Mouse (Mus musculus): ENCODE data around the gene Stk16. TPM values are rescaled to one million over a fixed set of nuclear protein-coding genes. Genes with fewer than 3 reads are reported as not detected.

Gene Stk16
- total RNA-seq (2021) (10 to 100 TPM; 42.4 to 42.5 TPM), polyA plus RNA-seq (2012; rRNA removed) (68.3 and 82.0 TPM in 2 replicates)
- long read RNA-seq, transcript Stk16-201 (8 exons, 2,876 nt) = major isoform, 17 of 23 reads
- long read RNA-seq, partial matches to known transcripts = 0 of 23 reads
- long read RNA-seq, other reads (novel, unspliced or antisense) = 6 of 23 reads

- H3K27me3 ChIP-seq (ENCODE audit: control insufficient read depth, insufficient read depth, low read length) = no peaks in the 10 kb centered on the region
- TF ChIP-seq POLR2A (IDR thresholded peaks at IDR 0.05; ENCODE audit: insufficient read depth, low read depth, low read length) = peak; percentile 80; the same call in 1 of the 2 replicates
- TF ChIP-seq EP300 (IDR thresholded peaks at IDR 0.05; ENCODE audit: insufficient read depth, low read depth, low read length) = peak; percentile 38; the same call in 1 of the 2 replicates
- no peak for TF ChIP-seq CTCF (IDR thresholded peaks at IDR 0.05)
- DNase-seq = peak; percentile 96 to 97
- H3K79me2 ChIP-seq (replicated peaks; ENCODE audit: control insufficient read depth, insufficient read depth, low read length) = no peaks in the 10 kb centered on the region; the same call in 1 of the 2 replicates
- peak within 1 kb of the TSS; percentile 93 for H3K4me3 ChIP-seq
- peaks cover 14% of the 10 kb centered on the region for H3K36me3 ChIP-seq (ENCODE audit: control insufficient read depth, insufficient read depth, low read length)
- peak within 1 kb of the TSS; percentile 92 for H3K9ac ChIP-seq (ENCODE audit: low read depth, low read length)
- H3K27ac ChIP-seq = peak within 1 kb of the TSS; percentile 88
- intact Hi-C loops (cut with DNase I) = loop anchor here (2.0 kb wide), 3 partner anchors 18 to 42 kb away; partner anchors contain the start of genes Ankzf1, Atg9a and Zfand2b
- WGBS = 5% methylated on average over 42 of the region's 42 CpGs
- H3K4me1 ChIP-seq (ENCODE audit: control insufficient read depth, insufficient read depth, low read length) = peaks cover 8% of the 10 kb centered on the region
These were observed at the start of gene Stk16, which contains the start of gene Glb1l for GRCm38 (mm10) chr1:75210136-75211087. Stk16 (plus strand) TSS chr1:75210838. Glb1l (minus strand) TSS chr1:75210813.

- Histone ChIP-seq H3K27me3 (ENCODE audit: control insufficient read depth, insufficient read depth, low read length) (no peaks in the 10 kb centered on the region), H3K27ac (peak overlapping the region; percentile 99), H3K9ac (ENCODE audit: low read depth, low read length) (peak overlapping the region; percentile 64), H3K4me1 (ENCODE audit: control insufficient read depth, insufficient read depth, low read length) (peaks cover 3% of the 10 kb centered on the region), H3K4me3 (peak overlapping the region; percentile 77), H3K36me3 (ENCODE audit: control insufficient read depth, insufficient read depth, low read length) (no peaks in the 10 kb centered on the region), H3K79me2 (replicated peaks; ENCODE audit: control insufficient read depth, insufficient read depth, low read length) (no peaks in the 10 kb centered on the region)
- intact Hi-C loops (cut with DNase I) = loop anchor here (1.0 to 2.0 kb wide), 2 partner anchors 25 to 43 kb away; partner anchors contain the start of genes Glb1l and Stk16
- WGBS = 10% methylated on average over 7 of the region's 7 CpGs
- TF ChIP-seq EP300 (IDR thresholded peaks at IDR 0.05; ENCODE audit: insufficient read depth, low read depth, low read length) = no peak
- no peak for TF ChIP-seq CTCF (IDR thresholded peaks at IDR 0.05)
- TF ChIP-seq POLR2A (IDR thresholded peaks at IDR 0.05; ENCODE audit: insufficient read depth, low read depth, low read length) = no peak
- no peak for DNase-seq
These were observed 42.6 kb upstream of the Stk16 start for GRCm38 (mm10) chr1:75168093-75168471.

- H3K9ac ChIP-seq (ENCODE audit: low read depth, low read length) = peak within 1 kb of the TSS; percentile 71
- H3K36me3 ChIP-seq (ENCODE audit: control insufficient read depth, insufficient read depth, low read length) = no peaks in the 10 kb centered on the region
- TF ChIP-seq CTCF (IDR thresholded peaks at IDR 0.05) (no peak), POLR2A (IDR thresholded peaks at IDR 0.05; ENCODE audit: insufficient read depth, low read depth, low read length) (peak; percentile 94), EP300 (IDR thresholded peaks at IDR 0.05; ENCODE audit: insufficient read depth, low read depth, low read length) (peak; percentile 72; the same call in 1 of the 2 replicates)
- 3% methylated on average over 59 of the region's 59 CpGs for WGBS
- peak within 1 kb of the TSS; percentile 77 for H3K4me3 ChIP-seq
- intact Hi-C loops (cut with DNase I) = loop anchor here (1.0 to 2.0 kb wide), 4 partner anchors 11 to 42 kb away; partner anchors contain the start of genes Ankzf1, Atg9a, Glb1l and Stk16
- peak within 1 kb of the TSS; percentile 99 for H3K27ac ChIP-seq
- no peaks in the 10 kb centered on the region for H3K27me3 ChIP-seq (ENCODE audit: control insufficient read depth, insufficient read depth, low read length)
- peak; percentile 97 to 98 for DNase-seq
- peaks cover 3% of the 10 kb centered on the region for H3K4me1 ChIP-seq (ENCODE audit: control insufficient read depth, insufficient read depth, low read length)
- H3K79me2 ChIP-seq (replicated peaks; ENCODE audit: control insufficient read depth, insufficient read depth, low read length) = no peaks in the 10 kb centered on the region
These were observed 41.9 kb upstream of the Stk16 start, which contains the start of gene Zfand2b for GRCm38 (mm10) chr1:75168472-75169464. Zfand2b (plus strand) TSS chr1:75168646.

GRCm38 (mm10) chr1:75179334-75180104, 31.1 kb upstream of the Stk16 start:
- Histone ChIP-seq H3K4me1 (ENCODE audit: control insufficient read depth, insufficient read depth, low read length) (no peaks in the 10 kb centered on the region; the same call in 1 of the 2 replicates), H3K27ac (peak overlapping the region; percentile 72), H3K4me3 (peak overlapping the region; percentile 51), H3K27me3 (ENCODE audit: control insufficient read depth, insufficient read depth, low read length) (no peaks in the 10 kb centered on the region), H3K79me2 (replicated peaks; ENCODE audit: control insufficient read depth, insufficient read depth, low read length) (no peaks in the 10 kb centered on the region), H3K9ac (ENCODE audit: low read depth, low read length) (peak overlapping the region; percentile 75), H3K36me3 (ENCODE audit: control insufficient read depth, insufficient read depth, low read length) (no peaks in the 10 kb centered on the region)
- intact Hi-C loops (cut with DNase I) = loop anchor here (1.0 to 5.0 kb wide), 3 partner anchors 10 to 73 kb away; no protein-coding TSS in a partner anchor
- DNase-seq = peak; percentile 59 to 60
- 6% methylated on average over 23 of the region's 23 CpGs for WGBS
- no peak for TF ChIP-seq EP300 (IDR thresholded peaks at IDR 0.05; ENCODE audit: insufficient read depth, low read depth, low read length)
- TF ChIP-seq CTCF (IDR thresholded peaks at IDR 0.05) = no peak
- TF ChIP-seq POLR2A (IDR thresholded peaks at IDR 0.05; ENCODE audit: insufficient read depth, low read depth, low read length) = no peak
